Mouse (Mus musculus) kidney, embryonic 16.5 days (tissue): ENCODE data around the gene Ube2l6. TPM values are rescaled to one million over a fixed set of nuclear protein-coding genes. Genes with fewer than 3 reads are reported as not detected.

ENCODE experiments used
- ATAC-seq: fragments of 200-750 bp; cut with Nextera tagmentation; 2 replicates; pipeline ENCODE4 v1.8.0; 2017; ENCODE audit warnings: moderate TSS enrichment; ENCODE audit not compliant: low FRiP score, low TSS enrichment
- H3K27ac ChIP-seq: fragments of 300-500 bp; sonication (generic); 2 replicates; pipeline ENCODE4 v1.5.1; 2014; ENCODE audit warnings: low read length
- H3K27me3 ChIP-seq: fragments of 300-500 bp; sonication (generic); 2 replicates; pipeline ENCODE4 v1.6.1; 2014; ENCODE audit warnings: low read length, control low read depth, mixed read lengths; ENCODE audit not compliant: insufficient read depth
- H3K36me3 ChIP-seq: fragments of 300-500 bp; sonication (generic); 2 replicates; pipeline ENCODE4 v1.6.1; 2014; ENCODE audit warnings: low read length, control low read depth, mixed read lengths; ENCODE audit not compliant: insufficient read depth
- H3K4me1 ChIP-seq: fragments of 300-500 bp; sonication (generic); 2 replicates; pipeline ENCODE4 v1.6.1; 2014; ENCODE audit warnings: low read length, control low read depth, mixed read lengths; ENCODE audit not compliant: insufficient read depth
- H3K4me2 ChIP-seq: fragments of 300-500 bp; sonication (generic); replicated peaks from 2 replicates; pipeline ENCODE4 v1.6.1; 2014; ENCODE audit warnings: low read depth, low read length
- H3K4me3 ChIP-seq: fragments of 300-500 bp; sonication (generic); 2 replicates; pipeline ENCODE4 v1.5.1; 2014; ENCODE audit warnings: mild to moderate bottlenecking, low read length
- H3K9ac ChIP-seq: fragments of 300-500 bp; sonication (generic); replicated peaks from 2 replicates; pipeline ENCODE4 v1.6.1; 2014; ENCODE audit warnings: low read length
- H3K9me3 ChIP-seq: fragments of 300-500 bp; sonication (generic); 2 replicates; pipeline ENCODE4 v1.6.1; 2016; ENCODE audit warnings: low read length, control low read depth
- WGBS: fragments of 180-500 bp; shearing (Covaris S2); extraction: QIAGEN DNeasy Blood & Tissue Kit; methylation state at CpG from one replicate; pipeline ENCODE4 v1.1.7; 2014; 5-methylcytosine and 5-hydroxymethylcytosine counted together
- polyA plus RNA-seq: library from polyadenylated mRNA; unstranded; fragments of >200 nt; fragmentation: Nextera tagmentation; extraction: Ambion mirVana; gene quantifications from 2 replicates; pipeline ENCODE4 v1.2.1, GENCODE M21; 2015

Ube2l6 gene
- polyA plus RNA-seq, 1 experiment from 2014 or later = 44.0 TPM

DNA sequence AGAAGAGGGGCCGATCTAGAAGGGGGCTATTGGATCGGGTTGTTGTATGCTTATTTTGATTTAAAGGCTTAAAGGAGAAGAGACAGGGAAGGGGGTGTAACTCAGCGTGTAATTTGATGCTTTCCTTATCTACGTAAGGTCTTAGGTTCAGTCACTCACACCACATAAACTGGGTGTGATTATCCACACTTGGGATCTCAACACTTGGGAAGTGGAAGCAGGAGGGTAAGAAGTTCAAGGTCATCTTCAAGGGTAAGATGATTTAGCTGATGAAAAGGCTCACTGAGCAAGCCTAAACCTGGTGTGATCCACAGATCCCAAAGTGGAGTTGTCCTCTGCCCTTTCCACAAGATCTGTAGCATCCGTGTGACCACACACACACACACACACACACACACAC is 7.9 kb downstream of the Ube2l6 start:
- no peaks in the 10 kb centered on the region for H3K9me3 ChIP-seq
- no peak for ATAC-seq
- H3K4me3 ChIP-seq = no peak overlapping the region
- no peak overlapping the region for H3K9ac ChIP-seq
- WGBS = 55% methylated on average over 5 of the region's 5 CpGs
- H3K36me3 ChIP-seq = no peaks in the 10 kb centered on the region
- H3K27ac ChIP-seq = no peak overlapping the region
- no peaks in the 10 kb centered on the region for H3K27me3 ChIP-seq
- no peak overlapping the region for H3K4me2 ChIP-seq
- H3K4me1 ChIP-seq = peaks cover 6% of the 10 kb centered on the region

DNA sequence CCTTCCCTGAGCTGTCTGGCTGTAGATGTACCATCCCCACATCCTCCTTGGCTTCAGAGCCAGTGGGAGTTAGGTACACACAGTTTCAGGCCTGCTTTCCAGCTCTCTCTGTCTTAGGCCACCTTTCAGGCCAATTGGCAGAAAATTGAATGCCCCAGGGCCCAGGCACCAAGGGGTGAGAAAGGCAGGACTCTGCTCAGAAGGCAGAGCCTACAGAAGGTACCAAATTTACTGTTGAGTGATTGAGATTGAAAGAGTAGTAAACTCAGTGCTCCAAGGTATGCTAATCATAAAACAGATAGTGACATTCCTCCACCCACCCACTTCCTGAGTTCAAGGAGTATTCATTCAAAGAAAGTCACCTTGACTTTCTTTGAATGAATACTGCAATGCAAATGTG is 10.7 kb downstream of the Ube2l6 start:
- Histone ChIP-seq H3K4me3 (no peak overlapping the region), H3K4me2 (no peak overlapping the region), H3K27me3 (no peaks in the 10 kb centered on the region), H3K4me1 (peaks cover 6% of the 10 kb centered on the region), H3K27ac (no peak overlapping the region), H3K9me3 (no peaks in the 10 kb centered on the region), H3K36me3 (no peaks in the 10 kb centered on the region), H3K9ac (no peak overlapping the region)
- no peak for ATAC-seq

DNA sequence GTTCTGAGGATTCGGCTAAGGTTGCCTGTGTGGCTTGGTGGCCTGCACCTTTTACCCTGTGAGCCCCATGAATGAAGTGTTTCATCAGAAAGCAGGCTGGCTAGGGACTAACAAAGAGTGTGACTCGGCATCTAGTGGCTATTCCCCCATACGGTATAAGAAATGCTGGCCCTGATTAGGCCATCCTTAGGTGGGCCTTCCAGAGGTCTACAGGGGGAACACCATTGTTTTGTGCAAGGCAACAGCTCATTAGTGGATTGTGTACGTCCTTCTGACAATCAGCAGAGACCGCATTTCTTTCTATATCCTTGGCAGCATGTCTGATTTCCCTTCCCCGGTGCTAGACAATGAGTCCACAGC is 11.9 kb downstream of the Ube2l6 start:
- peak; percentile 28; the same call in 1 of the 2 replicates for ATAC-seq
- no peak overlapping the region for H3K4me3 ChIP-seq
- no peaks in the 10 kb centered on the region for H3K9me3 ChIP-seq
- H3K27me3 ChIP-seq = no peaks in the 10 kb centered on the region
- no peak overlapping the region for H3K9ac ChIP-seq
- no peak overlapping the region for H3K27ac ChIP-seq
- peaks cover 6% of the 10 kb centered on the region for H3K4me1 ChIP-seq
- no peaks in the 10 kb centered on the region for H3K36me3 ChIP-seq
- no peak overlapping the region for H3K4me2 ChIP-seq
- WGBS = 77% methylated on average over 6 of the region's 6 CpGs

DNA sequence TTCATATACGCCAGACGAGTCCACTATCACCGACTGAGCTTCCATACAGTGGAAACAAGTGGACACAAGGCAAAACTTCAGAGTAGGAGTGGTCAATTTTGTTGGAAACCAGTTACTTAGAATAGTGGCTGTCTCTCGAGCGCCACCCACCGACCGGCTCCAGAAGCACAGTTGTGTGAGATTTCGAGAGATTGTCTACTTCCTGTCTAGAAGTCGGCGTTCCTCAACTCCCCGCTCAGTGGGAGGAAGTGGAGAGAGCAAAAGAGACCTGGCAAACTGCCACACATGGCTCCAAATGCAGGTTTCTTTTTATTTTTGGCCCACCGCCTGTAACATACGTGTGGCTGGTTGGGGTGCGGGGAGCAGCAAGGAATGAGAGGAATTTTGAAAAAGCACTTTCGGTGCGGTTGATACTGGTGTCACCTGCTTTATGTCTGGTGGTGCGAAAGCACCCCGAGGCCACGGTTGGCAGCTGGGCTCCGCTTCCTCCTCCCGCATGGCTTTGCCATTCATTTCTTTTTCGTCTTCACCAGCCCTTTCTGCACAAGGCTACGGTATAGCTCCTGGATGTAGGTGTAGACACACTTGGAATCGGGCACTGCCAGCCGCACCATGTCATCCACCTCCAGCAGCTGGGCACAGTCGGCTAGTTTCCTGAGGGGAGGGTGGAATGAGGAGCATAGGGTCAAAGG is 12.4 kb downstream of the Ube2l6 start:
- no peaks in the 10 kb centered on the region for H3K36me3 ChIP-seq
- no peaks in the 10 kb centered on the region for H3K27me3 ChIP-seq
- WGBS = 27% methylated on average over 26 of the region's 26 CpGs
- peak overlapping the region; percentile 31 for H3K4me3 ChIP-seq
- ATAC-seq = peak; percentile 72
- peaks cover 6% of the 10 kb centered on the region for H3K4me1 ChIP-seq
- H3K4me2 ChIP-seq = peak overlapping the region; percentile 55
- no peaks in the 10 kb centered on the region for H3K9me3 ChIP-seq
- peak overlapping the region; percentile 37 for H3K9ac ChIP-seq
- H3K27ac ChIP-seq = no peak overlapping the region

DNA sequence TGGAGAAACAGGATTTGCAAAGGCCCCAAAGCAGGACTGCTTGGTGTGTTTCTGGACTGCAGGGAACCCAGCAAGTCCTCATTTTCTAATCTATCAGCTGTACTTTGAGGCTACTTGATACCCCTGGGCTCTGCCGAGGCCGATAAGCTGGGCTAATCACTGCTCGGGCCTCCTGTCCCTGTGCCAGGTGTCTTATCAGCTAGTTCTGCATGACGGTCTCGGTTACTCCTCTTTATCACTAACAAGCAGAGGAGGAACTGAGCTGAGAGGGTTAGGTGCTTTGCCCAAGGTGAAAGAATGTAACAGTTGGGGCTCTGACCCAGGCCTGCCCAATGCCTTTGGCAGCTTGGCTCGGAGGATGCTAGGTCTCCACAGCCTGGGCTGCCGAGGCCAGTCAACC is 13.3 kb downstream of the Ube2l6 start:
- Histone ChIP-seq H3K27me3 (no peaks in the 10 kb centered on the region), H3K9me3 (no peaks in the 10 kb centered on the region), H3K27ac (no peak overlapping the region), H3K4me3 (no peak overlapping the region), H3K9ac (no peak overlapping the region), H3K36me3 (no peaks in the 10 kb centered on the region), H3K4me1 (peaks cover 6% of the 10 kb centered on the region), H3K4me2 (no peak overlapping the region)
- ATAC-seq = peak; percentile 50
- 64% methylated on average over 7 of the region's 7 CpGs for WGBS

DNA sequence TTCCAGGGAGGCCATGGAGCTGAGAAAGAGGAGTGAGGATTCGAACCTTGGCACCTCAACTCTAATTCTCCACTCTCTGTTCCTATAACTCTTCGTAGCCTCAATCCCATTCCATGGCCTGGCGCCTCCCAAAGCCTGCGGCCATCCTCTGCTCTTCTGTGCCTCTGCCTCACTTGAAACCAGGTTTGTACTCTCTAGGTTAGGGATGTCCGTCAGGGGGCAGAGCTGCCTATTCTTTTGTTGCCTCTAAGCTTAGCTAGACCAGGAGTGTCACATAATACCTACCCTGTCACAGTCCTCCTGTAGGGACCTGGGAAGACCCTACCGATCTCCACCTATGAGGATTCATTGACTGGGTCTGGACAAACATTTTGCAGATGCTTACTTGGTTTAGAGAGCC is 14.0 kb downstream of the Ube2l6 start:
- H3K9me3 ChIP-seq = no peaks in the 10 kb centered on the region
- no peak overlapping the region for H3K9ac ChIP-seq
- H3K4me2 ChIP-seq = no peak overlapping the region
- no peaks in the 10 kb centered on the region for H3K27me3 ChIP-seq
- peaks cover 6% of the 10 kb centered on the region for H3K4me1 ChIP-seq
- no peak for ATAC-seq
- 84% methylated on average over 6 of the region's 6 CpGs for WGBS
- no peak overlapping the region for H3K27ac ChIP-seq
- no peak overlapping the region for H3K4me3 ChIP-seq
- no peaks in the 10 kb centered on the region for H3K36me3 ChIP-seq

DNA sequence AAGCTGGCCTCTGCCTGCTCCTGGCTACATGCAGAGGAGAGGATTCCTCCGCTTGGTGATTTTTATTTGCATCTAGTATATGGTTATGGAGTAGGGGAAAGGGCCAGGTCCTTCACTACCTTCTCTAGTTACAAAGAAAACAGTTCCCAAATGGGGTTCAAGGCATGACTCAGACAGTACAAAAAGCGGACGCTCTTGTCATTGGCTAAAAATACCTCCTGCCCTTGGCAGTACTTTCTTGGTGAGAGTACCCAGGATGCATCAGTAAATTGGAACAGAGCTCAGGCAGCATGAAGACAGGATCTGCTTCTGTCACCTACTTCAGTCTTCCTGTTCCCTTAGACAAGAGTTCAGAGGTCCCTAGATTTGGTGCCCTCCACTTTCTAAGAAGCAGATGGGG is 21.2 kb downstream of the Ube2l6 start:
- H3K36me3 ChIP-seq = no peaks in the 10 kb centered on the region
- H3K9ac ChIP-seq = no peak overlapping the region
- H3K27ac ChIP-seq = no peak overlapping the region
- no peaks in the 10 kb centered on the region for H3K27me3 ChIP-seq
- ATAC-seq = no peak
- H3K4me3 ChIP-seq = no peak overlapping the region
- no peaks in the 10 kb centered on the region for H3K9me3 ChIP-seq
- 0 out of 2 replicates have a peak, but pooled peaks cover 9% of the 10 kb centered on the region for H3K4me1 ChIP-seq
- no peak overlapping the region for H3K4me2 ChIP-seq
- 20% methylated on average over 3 of the region's 3 CpGs for WGBS

DNA sequence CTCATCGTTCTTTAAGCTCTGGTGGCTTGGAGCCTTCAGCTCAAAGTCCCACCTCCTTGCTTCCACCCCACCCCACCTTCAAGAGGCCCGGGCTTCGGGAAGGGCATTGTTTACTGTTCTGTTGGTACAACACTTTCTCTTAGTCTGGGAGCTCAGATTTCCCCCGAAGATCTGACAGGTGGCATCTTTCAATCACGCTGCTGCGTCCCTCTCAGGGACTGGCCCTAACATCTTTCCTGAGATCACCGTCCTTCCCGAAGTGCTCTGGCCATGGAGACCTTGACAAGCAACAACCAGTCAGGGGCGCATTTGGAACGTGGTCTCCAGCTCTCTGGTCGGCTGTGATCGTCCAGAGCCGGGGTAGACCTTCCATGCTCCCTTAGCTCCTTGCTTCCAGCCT is 23.9 kb downstream of the Ube2l6 start, which contains the start of gene Smtnl1:
TSS of gene Smtnl1 (minus strand) at position 101 of the 400 bp plus-strand sequence.
- Histone ChIP-seq H3K9ac (no peak within 1 kb of the TSS), H3K4me1 (peaks cover 14% of the 10 kb centered on the region; the same call in 1 of the 2 replicates), H3K4me2 (no peak within 1 kb of the TSS), H3K27ac (0 out of 2 replicates have a peak within 1 kb of the TSS, but pooled peaks have one; percentile 1), H3K27me3 (no peaks in the 10 kb centered on the region), H3K4me3 (no peak within 1 kb of the TSS), H3K36me3 (no peaks in the 10 kb centered on the region), H3K9me3 (no peaks in the 10 kb centered on the region)
- 50% methylated on average over 13 of the region's 13 CpGs for WGBS
- ATAC-seq = no peak

DNA sequence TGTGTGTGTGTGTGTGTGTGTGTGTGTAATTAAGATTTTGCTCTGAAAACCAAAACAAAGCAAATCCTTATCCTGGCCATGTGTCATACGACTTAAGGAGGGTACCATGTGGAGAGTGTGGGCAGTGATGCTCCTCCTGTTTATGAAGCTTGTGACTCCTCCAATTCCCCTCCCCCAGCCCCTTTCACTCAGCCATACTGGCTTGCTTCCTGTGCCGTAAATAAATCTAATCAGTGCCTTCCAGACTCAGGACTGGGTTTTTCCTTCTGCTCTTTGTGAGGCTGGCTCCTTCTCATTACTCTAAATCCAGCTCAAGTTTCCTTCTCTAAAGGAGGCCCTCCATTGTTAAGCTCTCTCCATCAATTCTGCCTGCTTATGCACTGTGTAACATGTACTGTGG is 24.6 kb downstream of the Ube2l6 start:
- Histone ChIP-seq H3K4me3 (no peak overlapping the region), H3K4me2 (no peak overlapping the region), H3K9me3 (no peaks in the 10 kb centered on the region), H3K9ac (no peak overlapping the region), H3K4me1 (peaks cover 20% of the 10 kb centered on the region), H3K27ac (no peak overlapping the region), H3K36me3 (no peaks in the 10 kb centered on the region), H3K27me3 (no peaks in the 10 kb centered on the region)
- no peak for ATAC-seq
- 15% methylated on average over 2 of the region's 2 CpGs for WGBS

DNA sequence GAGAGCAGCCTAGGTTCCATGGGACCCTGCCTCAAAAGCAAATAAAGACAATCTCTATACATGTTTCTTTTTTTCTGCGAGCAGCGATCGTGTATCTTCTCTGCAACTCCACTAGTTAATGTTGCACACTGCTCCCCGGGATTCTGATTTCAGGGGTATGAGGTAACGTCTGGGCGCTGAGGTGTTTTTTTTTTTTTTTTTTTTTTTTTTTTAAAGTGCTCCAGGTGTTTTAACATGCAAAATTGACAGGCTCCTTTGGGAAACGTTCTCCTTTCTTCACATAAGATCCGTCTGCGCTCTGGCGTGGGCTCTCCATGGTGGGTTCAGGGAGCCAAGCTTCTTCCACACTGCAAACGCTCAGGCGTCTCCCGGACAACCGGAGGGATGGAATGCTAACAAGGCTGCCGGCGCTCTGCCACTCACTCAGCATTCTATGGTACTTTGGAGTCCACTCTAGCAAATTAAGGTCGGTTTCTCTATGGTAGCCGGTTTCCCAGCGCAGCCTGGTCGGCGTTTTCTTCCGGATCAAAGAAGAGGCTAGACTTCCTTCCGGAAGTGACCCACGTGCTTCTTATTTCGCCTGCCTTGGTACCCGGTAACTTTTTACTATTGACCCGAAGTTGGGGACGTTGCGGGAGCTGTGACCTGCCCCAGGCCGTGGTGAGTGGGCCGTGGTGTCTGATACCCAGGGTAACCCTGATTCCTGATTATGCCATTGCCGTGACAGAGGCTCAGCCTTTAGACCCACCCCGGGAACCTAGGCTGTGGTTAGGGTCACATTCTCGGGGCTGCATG is 28.1 kb downstream of the Ube2l6 start, which contains the start of gene Timm10:
TSS of gene Timm10 (plus strand) at position 510 of the 795 bp plus-strand sequence.
- Histone ChIP-seq H3K4me1 (peaks cover 20% of the 10 kb centered on the region), H3K4me3 (peak within 1 kb of the TSS; percentile 90), H3K27me3 (no peaks in the 10 kb centered on the region), H3K36me3 (0 out of 2 replicates have a peak, but pooled peaks cover 11% of the 10 kb centered on the region), H3K9ac (peak within 1 kb of the TSS; percentile 80), H3K9me3 (no peaks in the 10 kb centered on the region), H3K27ac (peak within 1 kb of the TSS; percentile 30; the same call in 1 of the 2 replicates), H3K4me2 (peak within 1 kb of the TSS; percentile 96)
- under 1% methylated on average over 34 of the region's 34 CpGs for WGBS
- ATAC-seq = peak; percentile 89
